Mouse (Mus musculus) heart, postnatal 0 days (tissue): ENCODE data around the gene Sec14l4. TPM values are rescaled to one million over a fixed set of nuclear protein-coding genes. Genes with fewer than 3 reads are reported as not detected.

Experiments
- ATAC-seq: fragments of 200-750 bp; cut with Nextera tagmentation; 2 replicates; pipeline ENCODE4 v1.8.0; 2017; ENCODE audit warnings: low read depth, moderate number of reproducible peaks, moderate library complexity; ENCODE audit not compliant: insufficient read depth
- DNase-seq: peaks from one replicate; pipeline ENCODE4 v3.0.0-alpha.2; 2016; ENCODE audit warnings: low spot score
- H3K27ac ChIP-seq: fragments of 300-500 bp; sonication (generic); 2 replicates; pipeline ENCODE4 v1.5.1; 2014; ENCODE audit warnings: low read depth, mild to moderate bottlenecking
- H3K27me3 ChIP-seq: fragments of 300-500 bp; sonication (generic); 2 replicates; pipeline ENCODE4 v1.6.1; 2014; ENCODE audit warnings: low read length, mixed read lengths; ENCODE audit not compliant: control insufficient read depth, insufficient read depth
- H3K36me3 ChIP-seq: fragments of 300-500 bp; sonication (generic); replicated peaks from 2 replicates; pipeline ENCODE4 v1.6.1; 2014; ENCODE audit warnings: low read length, mixed read lengths; ENCODE audit not compliant: control insufficient read depth, insufficient read depth
- H3K4me1 ChIP-seq: fragments of 300-500 bp; sonication (generic); 2 replicates; pipeline ENCODE4 v1.6.1; 2014; ENCODE audit warnings: antibody characterized with exemption; ENCODE audit not compliant: control insufficient read depth, insufficient read depth
- H3K4me2 ChIP-seq: fragments of 300-500 bp; sonication (generic); 2 replicates; pipeline ENCODE4 v1.6.1; 2014; ENCODE audit warnings: low read depth, mild to moderate bottlenecking, low read length, moderate library complexity
- H3K4me3 ChIP-seq: fragments of 300-500 bp; sonication (generic); 2 replicates; pipeline ENCODE4 v1.5.1; 2014; ENCODE audit warnings: low read depth, low read length
- H3K9ac ChIP-seq: fragments of 300-500 bp; sonication (generic); replicated peaks from 2 replicates; pipeline ENCODE4 v1.6.1; 2014; ENCODE audit warnings: low read depth, low read length, mixed read lengths
- H3K9me3 ChIP-seq: fragments of 300-500 bp; sonication (generic); replicated peaks from 2 replicates; pipeline ENCODE4 v1.6.1; 2016; ENCODE audit warnings: low read length; ENCODE audit not compliant: control insufficient read depth
- CTCF ChIP-seq: IDR thresholded peaks from 2 replicates; pipeline ENCODE4 v1.5.1; 2016; ENCODE audit warnings: antibody characterized with exemption, control low read depth, low read depth
- EP300 ChIP-seq: IDR thresholded peaks from 2 replicates; pipeline ENCODE4 v1.6.1; 2016; ENCODE audit warnings: antibody characterized with exemption, low read depth
- WGBS: fragments of 180-500 bp; shearing (Covaris S2); extraction: QIAGEN DNeasy Blood & Tissue Kit; methylation state at CpG from one replicate; pipeline ENCODE4 v1.1.7; 2014; 5-methylcytosine and 5-hydroxymethylcytosine counted together
- polyA plus RNA-seq: library from polyadenylated mRNA; unstranded; fragments of >200 nt; fragmentation: Nextera tagmentation; extraction: Ambion mirVana; gene quantifications from 2 replicates; pipeline ENCODE4 v1.2.1, GENCODE M21; 2015
- total RNA-seq: library from RNA; depleted of rRNA; stranded (reverse); fragments of >200 nt; gene quantifications from 2 replicates; pipeline ENCODE4 v1.2.3, GENCODE M21; 2014; ENCODE audit warnings: low replicate concordance

Gene Sec14l4
- total and polyA plus RNA-seq, 2 experiments from 2014 or later = not detected

GRCm38 (mm10) chr11:4069664-4070063 lies 38.4 kb downstream of the Sec14l4 start:
- 60% methylated on average over 1 of the region's 1 CpGs for WGBS

GRCm38 (mm10) chr11:4076633-4077032 lies 45.4 kb downstream of the Sec14l4 start:
- no peak for TF ChIP-seq EP300
- no peak for TF ChIP-seq CTCF
- Histone ChIP-seq H3K4me2 (no peak overlapping the region), H3K36me3 (no peaks in the 10 kb centered on the region), H3K9ac (no peak overlapping the region), H3K9me3 (no peaks in the 10 kb centered on the region), H3K4me1 (no peaks in the 10 kb centered on the region), H3K27me3 (no peaks in the 10 kb centered on the region), H3K27ac (no peak overlapping the region), H3K4me3 (no peak overlapping the region)
- 10% methylated on average over 8 of the region's 8 CpGs for WGBS
- no peak for DNase-seq
- no peak for ATAC-seq

More at GRCm38 (mm10) chr11:4069664-4070063, 38.4 kb downstream of the Sec14l4 start:
- H3K9ac ChIP-seq = no peak overlapping the region
- no peaks in the 10 kb centered on the region for H3K36me3 ChIP-seq
- H3K27me3 ChIP-seq = no peaks in the 10 kb centered on the region
- H3K27ac ChIP-seq = no peak overlapping the region
- H3K4me1 ChIP-seq = no peaks in the 10 kb centered on the region
- H3K4me2 ChIP-seq = no peak overlapping the region
- H3K4me3 ChIP-seq = no peak overlapping the region
- H3K9me3 ChIP-seq = no peaks in the 10 kb centered on the region
- ATAC-seq = no peak
- no peak for DNase-seq
- no peak for TF ChIP-seq EP300
- TF ChIP-seq CTCF = no peak

GRCm38 (mm10) chr11:4078267-4078933 lies 47.1 kb downstream of the Sec14l4 start:
- no peak overlapping the region for H3K4me2 ChIP-seq
- 66% methylated on average over 7 of the region's 7 CpGs for WGBS
- no peak overlapping the region for H3K9ac ChIP-seq
- H3K9me3 ChIP-seq = no peaks in the 10 kb centered on the region
- H3K4me3 ChIP-seq = no peak overlapping the region
- no peak for DNase-seq
- no peaks in the 10 kb centered on the region for H3K36me3 ChIP-seq
- TF ChIP-seq EP300 (no peak), CTCF (no peak)
- no peaks in the 10 kb centered on the region for H3K4me1 ChIP-seq
- no peak overlapping the region for H3K27ac ChIP-seq
- H3K27me3 ChIP-seq = no peaks in the 10 kb centered on the region
- no peak for ATAC-seq

GRCm38 (mm10) chr11:4080219-4080618 lies 49.0 kb downstream of the Sec14l4 start:
- Histone ChIP-seq H3K4me2 (no peak overlapping the region), H3K36me3 (no peaks in the 10 kb centered on the region), H3K27ac (no peak overlapping the region), H3K4me3 (no peak overlapping the region), H3K9ac (no peak overlapping the region), H3K9me3 (no peaks in the 10 kb centered on the region), H3K4me1 (no peaks in the 10 kb centered on the region), H3K27me3 (no peaks in the 10 kb centered on the region)
- TF ChIP-seq EP300 (no peak), CTCF (peak; percentile 78)
- DNase-seq (no peak), ATAC-seq (no peak)
- 11% methylated on average over 4 of the region's 4 CpGs for WGBS

- H3K4me3 ChIP-seq = no peak overlapping the region
- H3K4me1 ChIP-seq = no peaks in the 10 kb centered on the region
- no peaks in the 10 kb centered on the region for H3K36me3 ChIP-seq
- TF ChIP-seq EP300 = no peak
- TF ChIP-seq CTCF = peak; percentile 86
- no peak for ATAC-seq
- H3K4me2 ChIP-seq = no peak overlapping the region
- H3K9ac ChIP-seq = no peak overlapping the region
- peak; percentile 50 for DNase-seq
- WGBS = 32% methylated on average over 5 of the region's 5 CpGs
- no peaks in the 10 kb centered on the region for H3K27me3 ChIP-seq
- H3K27ac ChIP-seq = no peak overlapping the region
- no peaks in the 10 kb centered on the region for H3K9me3 ChIP-seq
These were observed 52.2 kb downstream of the Sec14l4 start for GRCm38 (mm10) chr11:4083316-4084078.
